Mouse (Mus musculus): ENCODE data around the gene Aff3. TPM values are rescaled to one million over a fixed set of nuclear protein-coding genes. Genes with fewer than 3 reads are reported as not detected.
"Not testable (repeated sequence)": the region's sequence is repeated elsewhere in the genome, so short reads cannot be mapped to it uniquely, and the experiment has no call there.

Gene Aff3
- polyA plus RNA-seq, 1 experiment from 2014 or later: 1.5 TPM

DNA sequence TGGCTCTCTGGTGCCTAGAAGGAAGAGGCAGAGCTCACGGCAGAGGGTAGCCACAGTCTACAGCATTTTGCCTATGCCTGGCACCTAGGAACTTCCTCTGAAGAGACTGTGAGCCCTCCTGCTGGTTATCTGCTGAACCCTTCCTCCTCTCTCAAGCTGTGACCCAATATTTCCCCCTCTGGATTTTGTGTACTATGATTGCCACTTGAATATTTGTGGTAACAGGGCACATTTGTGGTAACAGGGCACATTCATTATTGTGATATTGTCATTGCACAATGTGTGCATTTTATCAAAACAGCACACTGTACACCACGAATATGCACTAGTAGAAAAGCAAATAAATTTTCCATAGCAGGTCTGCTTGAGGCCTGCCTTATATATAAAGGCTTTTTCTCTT is 223.0 kb downstream of the Aff3 start:
- Histone ChIP-seq H3K27me3 (replicated peaks) (0 out of 2 replicates have a peak, but pooled peaks cover 7% of the 10 kb centered on the region), H3K36me3 (no peaks in the 10 kb centered on the region), H3K4me1 (peaks cover 40% of the 10 kb centered on the region), H3K9ac (no peak overlapping the region), H3K4me3 (no peak overlapping the region), H3K4me2 (no peak overlapping the region), H3K27ac (no peak overlapping the region), H3K9me3 (replicated peaks) (no peaks in the 10 kb centered on the region)
- ATAC-seq: no peak
- WGBS (ENCODE audit: insufficient replicate concordance): 52% methylated on average over 2 of the region's 2 CpGs

DNA sequence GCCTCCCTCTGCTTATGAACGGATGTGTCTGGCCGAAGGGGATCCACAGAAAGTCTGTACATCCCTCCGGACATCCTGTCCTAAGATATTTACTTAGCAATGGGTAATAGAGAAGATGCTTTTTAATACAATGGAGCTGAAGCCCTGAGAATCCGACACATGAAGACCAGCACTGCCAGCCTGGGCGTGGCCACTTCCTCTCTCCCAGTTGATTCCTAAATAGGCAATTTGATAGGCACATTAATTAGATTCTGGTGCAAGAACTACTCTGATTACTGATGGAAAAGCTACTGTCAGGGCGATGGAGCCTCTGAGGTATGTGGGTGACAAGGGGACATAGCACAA is 224.3 kb downstream of the Aff3 start:
- Histone ChIP-seq H3K9me3 (replicated peaks) (no peaks in the 10 kb centered on the region), H3K4me3 (no peak overlapping the region), H3K4me1 (peaks cover 26% of the 10 kb centered on the region), H3K36me3 (no peaks in the 10 kb centered on the region), H3K9ac (no peak overlapping the region), H3K27me3 (replicated peaks) (0 out of 2 replicates have a peak, but pooled peaks cover 7% of the 10 kb centered on the region), H3K4me2 (no peak overlapping the region), H3K27ac (no peak overlapping the region)
- no peak for ATAC-seq
- 68% methylated on average over 6 of the region's 6 CpGs for WGBS (ENCODE audit: insufficient replicate concordance)

DNA sequence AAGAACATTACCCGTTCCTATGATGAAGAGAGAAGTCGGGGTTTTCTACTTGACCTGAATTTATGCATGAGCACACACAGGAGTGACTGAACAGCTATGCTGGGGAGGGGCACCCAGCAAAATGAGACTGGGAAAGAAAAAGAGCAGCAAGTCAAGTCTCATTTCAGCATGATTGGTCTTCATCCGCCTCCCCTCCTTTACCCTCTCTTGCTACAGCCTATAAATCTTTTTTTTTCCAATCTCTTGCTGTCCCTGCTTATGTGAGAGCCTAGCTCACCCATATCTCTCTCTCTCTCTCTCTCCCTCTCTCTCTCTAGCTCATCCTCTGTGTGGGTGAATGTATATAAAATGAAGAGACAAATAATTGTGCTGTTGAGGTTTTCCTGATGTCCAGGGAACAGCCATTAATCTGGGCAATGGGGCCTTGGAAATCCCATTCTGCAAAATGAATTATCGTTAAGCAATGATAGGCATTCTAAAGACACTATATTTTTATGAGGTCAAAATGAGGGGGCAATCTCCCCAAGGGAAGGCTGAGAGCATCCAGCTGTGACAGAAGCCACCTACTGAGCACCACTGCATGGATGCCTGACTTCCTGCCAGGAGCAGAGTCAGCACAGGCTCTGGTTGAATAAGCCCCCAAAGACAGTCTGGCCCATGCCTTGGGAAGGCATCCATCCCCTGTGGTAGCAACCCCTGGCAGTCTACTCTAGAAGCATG is 224.8 kb downstream of the Aff3 start:
- H3K27ac ChIP-seq: no peak overlapping the region
- WGBS (ENCODE audit: insufficient replicate concordance): 67% methylated on average over 4 of the region's 4 CpGs
- H3K9ac ChIP-seq: no peak overlapping the region
- peaks cover 24% of the 10 kb centered on the region for H3K4me1 ChIP-seq
- H3K36me3 ChIP-seq: no peaks in the 10 kb centered on the region
- no peaks in the 10 kb centered on the region for H3K9me3 ChIP-seq (replicated peaks)
- H3K27me3 ChIP-seq (replicated peaks): 0 out of 2 replicates have a peak, but pooled peaks cover 7% of the 10 kb centered on the region
- H3K4me2 ChIP-seq: no peak overlapping the region
- ATAC-seq: no peak
- H3K4me3 ChIP-seq: no peak overlapping the region

GRCm38 (mm10) chr1:38438447-38438846 is 226.3 kb downstream of the Aff3 start:
- no peak overlapping the region for H3K4me3 ChIP-seq
- WGBS (ENCODE audit: insufficient replicate concordance): 66% methylated on average over 4 of the region's 4 CpGs
- no peak for ATAC-seq
- H3K27ac ChIP-seq: no peak overlapping the region
- no peaks in the 10 kb centered on the region for H3K9me3 ChIP-seq (replicated peaks)
- no peak overlapping the region for H3K4me2 ChIP-seq
- H3K36me3 ChIP-seq: no peaks in the 10 kb centered on the region
- H3K27me3 ChIP-seq (replicated peaks): 0 out of 2 replicates have a peak, but pooled peaks cover 10% of the 10 kb centered on the region
- H3K9ac ChIP-seq: no peak overlapping the region
- peaks cover 21% of the 10 kb centered on the region for H3K4me1 ChIP-seq

- Histone ChIP-seq H3K4me2 (no peak overlapping the region), H3K4me1 (peaks cover 13% of the 10 kb centered on the region), H3K9ac (no peak overlapping the region), H3K9me3 (replicated peaks) (no peaks in the 10 kb centered on the region), H3K27me3 (replicated peaks) (0 out of 2 replicates have a peak, but pooled peaks cover 10% of the 10 kb centered on the region), H3K4me3 (no peak overlapping the region), H3K36me3 (no peaks in the 10 kb centered on the region), H3K27ac (no peak overlapping the region)
- WGBS (ENCODE audit: insufficient replicate concordance): 38% methylated on average over 4 of the region's 4 CpGs
- ATAC-seq: no peak
Observed at GRCm38 (mm10) chr1:38437671-38438070, 227.1 kb downstream of the Aff3 start.

GRCm38 (mm10) chr1:38436471-38437340 is 228.0 kb downstream of the Aff3 start:
- WGBS (ENCODE audit: insufficient replicate concordance): 62% methylated on average over 12 of the region's 12 CpGs

GRCm38 (mm10) chr1:38430311-38430710 is 234.4 kb downstream of the Aff3 start:
- not testable (repeated sequence) for H3K27me3 ChIP-seq (replicated peaks); H3K9me3 ChIP-seq (replicated peaks); H3K36me3 ChIP-seq; ATAC-seq; H3K27ac ChIP-seq; H3K4me2 ChIP-seq; H3K4me3 ChIP-seq; H3K9ac ChIP-seq; H3K4me1 ChIP-seq
- 77% methylated on average over 12 of the region's 12 CpGs for WGBS (ENCODE audit: insufficient replicate concordance)

More at GRCm38 (mm10) chr1:38436471-38437340, 228.0 kb downstream of the Aff3 start:
- no peaks in the 10 kb centered on the region for H3K9me3 ChIP-seq (replicated peaks)
- no peak overlapping the region for H3K4me2 ChIP-seq
- no peaks in the 10 kb centered on the region for H3K36me3 ChIP-seq
- H3K4me3 ChIP-seq: no peak overlapping the region
- no peak overlapping the region for H3K9ac ChIP-seq
- ATAC-seq: no peak
- peaks cover 4% of the 10 kb centered on the region for H3K4me1 ChIP-seq
- 0 out of 2 replicates have a peak, but pooled peaks cover 10% of the 10 kb centered on the region for H3K27me3 ChIP-seq (replicated peaks)
- no peak overlapping the region for H3K27ac ChIP-seq

GRCm38 (mm10) chr1:38428708-38429683 is 235.8 kb downstream of the Aff3 start:
- 49% methylated on average over 13 of the region's 13 CpGs for WGBS (ENCODE audit: insufficient replicate concordance)
- Histone ChIP-seq H3K4me2 (no peak overlapping the region), H3K9me3 (replicated peaks) (no peaks in the 10 kb centered on the region), H3K27me3 (replicated peaks) (0 out of 2 replicates have a peak, but pooled peaks cover 3% of the 10 kb centered on the region), H3K27ac (no peak overlapping the region), H3K4me1 (no peaks in the 10 kb centered on the region), H3K36me3 (no peaks in the 10 kb centered on the region), H3K4me3 (no peak overlapping the region), H3K9ac (no peak overlapping the region)
- ATAC-seq: no peak

DNA sequence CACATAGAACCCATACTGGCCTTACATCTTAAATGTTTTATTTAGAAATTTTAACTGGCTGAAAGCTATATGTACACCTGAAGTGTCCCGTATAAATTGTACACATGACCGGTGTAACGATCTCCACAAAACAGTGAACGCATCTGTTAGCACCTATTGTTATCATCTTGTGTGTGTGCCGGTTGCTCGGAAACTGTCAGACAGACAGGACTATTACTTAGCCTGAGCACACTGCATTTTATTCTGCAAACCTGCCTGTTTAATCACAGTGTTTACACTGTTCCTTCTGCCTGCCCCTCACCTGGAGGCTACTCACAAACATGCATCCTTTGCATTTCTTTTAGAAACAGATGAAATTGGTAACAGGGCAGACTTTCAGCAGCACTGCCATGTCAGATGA is 241.8 kb downstream of the Aff3 start:
- no peak for ATAC-seq
- H3K4me2 ChIP-seq: no peak overlapping the region
- no peak overlapping the region for H3K27ac ChIP-seq
- no peak overlapping the region for H3K4me3 ChIP-seq
- H3K36me3 ChIP-seq: no peaks in the 10 kb centered on the region
- H3K9me3 ChIP-seq (replicated peaks): no peaks in the 10 kb centered on the region
- H3K9ac ChIP-seq: no peak overlapping the region
- 81% methylated on average over 6 of the region's 6 CpGs for WGBS (ENCODE audit: insufficient replicate concordance)
- H3K4me1 ChIP-seq: no peaks in the 10 kb centered on the region
- no peaks in the 10 kb centered on the region for H3K27me3 ChIP-seq (replicated peaks)

DNA sequence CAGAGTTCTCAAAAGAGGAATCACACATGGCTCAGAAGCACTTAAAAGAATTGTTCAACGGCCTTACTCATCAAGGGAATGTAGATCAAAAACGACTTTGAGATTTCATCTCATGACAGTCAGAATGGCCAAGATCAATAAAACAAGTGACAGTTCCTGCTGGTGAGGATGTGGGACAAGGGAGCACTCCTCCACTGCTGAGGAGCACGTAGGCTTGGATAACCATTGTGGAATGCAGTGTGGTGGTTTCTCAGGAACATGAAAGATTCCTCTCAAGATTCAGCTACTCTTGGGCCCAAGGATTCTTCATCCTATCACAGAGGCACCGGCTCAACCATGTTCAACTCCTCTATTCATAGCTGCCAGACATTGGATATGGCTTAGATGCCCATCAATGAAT is 245.4 kb downstream of the Aff3 start:
- Histone ChIP-seq H3K9ac (no peak overlapping the region), H3K4me2 (no peak overlapping the region), H3K27ac (no peak overlapping the region), H3K27me3 (replicated peaks) (no peaks in the 10 kb centered on the region), H3K36me3 (no peaks in the 10 kb centered on the region), H3K9me3 (replicated peaks) (no peaks in the 10 kb centered on the region), H3K4me1 (no peaks in the 10 kb centered on the region), H3K4me3 (no peak overlapping the region)
- 65% methylated on average over 4 of the region's 4 CpGs for WGBS (ENCODE audit: insufficient replicate concordance)
- ATAC-seq: no peak

- no peak overlapping the region for H3K27ac ChIP-seq
- H3K27me3 ChIP-seq (replicated peaks): no peaks in the 10 kb centered on the region
- 72% methylated on average over 12 of the region's 12 CpGs for WGBS (ENCODE audit: insufficient replicate concordance)
- H3K4me1 ChIP-seq: no peaks in the 10 kb centered on the region
- no peak overlapping the region for H3K9ac ChIP-seq
- ATAC-seq: no peak
- H3K4me2 ChIP-seq: no peak overlapping the region
- H3K9me3 ChIP-seq (replicated peaks): no peaks in the 10 kb centered on the region
- no peaks in the 10 kb centered on the region for H3K36me3 ChIP-seq
- no peak overlapping the region for H3K4me3 ChIP-seq
Observed at GRCm38 (mm10) chr1:38418181-38419032, 246.3 kb downstream of the Aff3 start.
